8 mouse cellular contexts compared by ENCODE assay signal in the genomic region with DNA sequence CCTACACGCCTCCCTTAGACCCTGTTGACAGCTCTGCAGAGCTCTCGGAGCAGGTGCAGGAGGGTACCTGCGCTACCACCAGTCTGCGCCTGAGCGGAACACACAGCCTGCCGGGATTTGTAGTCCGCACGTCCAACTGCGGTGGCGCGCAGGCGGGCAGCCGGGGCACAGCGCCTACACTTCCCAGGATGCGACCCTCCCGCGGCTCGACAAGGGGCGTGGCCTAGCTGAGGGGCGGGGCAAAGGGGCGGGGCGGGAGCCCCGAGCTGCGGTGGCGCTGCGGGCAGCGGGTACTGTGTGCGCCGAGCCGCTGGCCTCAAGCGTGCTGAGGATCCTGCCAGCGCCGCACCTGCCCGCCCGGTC. TPM values are rescaled to one million over a fixed set of nuclear protein-coding genes. Genes with fewer than 3 reads are reported as not detected.
DNase-seq lines count a peak whose midpoint lies in the region; ATAC-seq and TF ChIP-seq lines count a peak whose summit lies in the region.

A gene (plus strand): TSS at position 242 of the 363 bp plus-strand sequence.

- peak within 1 kb of the TSS; percentile 95 for H3K4me3 ChIP-seq in E14TG2a.4 (replicated peaks; ENCODE audit: low read length)
- peak within 1 kb of the TSS; percentile 62 for H3K4me3 ChIP-seq in forebrain, postnatal 0 days (ENCODE audit: low read depth, low read length)
- H3K4me3 ChIP-seq in neural tube, embryonic 14.5 days (ENCODE audit: low read depth, low read length) = peak within 1 kb of the TSS; percentile 64
- peak within 1 kb of the TSS; percentile 85 for H3K4me3 ChIP-seq in testis, adult 2 months (ENCODE audit: control insufficient read depth, low read depth, low read length)

- no peaks in the 10 kb centered on the region for H3K36me3 ChIP-seq in E14TG2a.4 (ENCODE audit: insufficient read depth, low read length)
- no peaks in the 10 kb centered on the region for H3K36me3 ChIP-seq in forebrain, postnatal 0 days (ENCODE audit: insufficient read depth)
- H3K36me3 ChIP-seq in neural tube, embryonic 14.5 days (ENCODE audit: control insufficient read depth, insufficient read depth, low read length) = no peaks in the 10 kb centered on the region
- H3K36me3 ChIP-seq in testis, adult 2 months (ENCODE audit: control insufficient read depth, insufficient read depth, low read length) = no peaks in the 10 kb centered on the region

- H3K4me2 ChIP-seq in forebrain, postnatal 0 days (ENCODE audit: low read depth) = peak within 1 kb of the TSS; percentile 85
- H3K4me2 ChIP-seq in neural tube, embryonic 14.5 days (ENCODE audit: low read depth, low read length) = peak within 1 kb of the TSS; percentile 91

- no peak for TF ChIP-seq CTCF in E14TG2a.4 (conservative IDR thresholded peaks at IDR 0.05; ENCODE audit: low read length)
- peak; percentile 63 for TF ChIP-seq CTCF in forebrain, postnatal 0 days (IDR thresholded peaks at IDR 0.05; ENCODE audit: low read depth)
- TF ChIP-seq CTCF in testis, adult 2 months (IDR thresholded peaks at IDR 0.05; ENCODE audit: control insufficient read depth, insufficient read depth, insufficient replicate concordance, low read depth, low read length) = no peak

- no peak for TF ChIP-seq POLR2A in testis, adult 2 months (IDR thresholded peaks at IDR 0.05; ENCODE audit: control insufficient read depth, low read depth, low read length)

- intact Hi-C loops in heart, postnatal 36 days (cut with DNase I) = loop anchor here (5.0 kb wide), 1 partner anchor 40 kb away; no protein-coding TSS in a partner anchor

- H3K27ac ChIP-seq in forebrain, postnatal 0 days (ENCODE audit: low read depth, low read length) = peak within 1 kb of the TSS; percentile 73
- peak within 1 kb of the TSS; percentile 58 for H3K27ac ChIP-seq in neural tube, embryonic 14.5 days (ENCODE audit: low read depth, low read length)
- no peak within 1 kb of the TSS for H3K27ac ChIP-seq in testis, adult 2 months (ENCODE audit: control insufficient read depth, insufficient read depth, low read depth, low read length)

- ATAC-seq in forebrain, postnatal 0 days = peak; percentile 98
- ATAC-seq in neural tube, embryonic 14.5 days (ENCODE audit: low read depth) = peak; percentile 98

- H3K4me1 ChIP-seq in E14TG2a.4 (replicated peaks; ENCODE audit: low read depth, low read length) = peaks cover 68% of the 10 kb centered on the region
- no peaks in the 10 kb centered on the region for H3K4me1 ChIP-seq in forebrain, postnatal 0 days (ENCODE audit: insufficient read depth)
- peaks cover 4% of the 10 kb centered on the region for H3K4me1 ChIP-seq in neural tube, embryonic 14.5 days (ENCODE audit: control insufficient read depth, insufficient read depth, low read length)
- peaks cover 14% of the 10 kb centered on the region for H3K4me1 ChIP-seq in testis, adult 2 months (ENCODE audit: control insufficient read depth, insufficient read depth, low read length)

- H3K9me3 ChIP-seq in E14TG2a.4 (ENCODE audit: low read length) = no peaks in the 10 kb centered on the region
- H3K9me3 ChIP-seq in forebrain, postnatal 0 days (ENCODE audit: low read length) = no peaks in the 10 kb centered on the region
- H3K9me3 ChIP-seq in neural tube, embryonic 14.5 days (ENCODE audit: control insufficient read depth, low read length) = no peaks in the 10 kb centered on the region

- H3K27me3 ChIP-seq in E14TG2a.4 (ENCODE audit: insufficient read depth, low read length) = peaks cover 21% of the 10 kb centered on the region
- peaks cover 13% of the 10 kb centered on the region for H3K27me3 ChIP-seq in forebrain, postnatal 0 days (ENCODE audit: insufficient read depth, low read length)
- H3K27me3 ChIP-seq in neural tube, embryonic 14.5 days (ENCODE audit: control insufficient read depth, insufficient read depth, low read length) = peaks cover 19% of the 10 kb centered on the region; the same call in 1 of the 2 replicates
- no peaks in the 10 kb centered on the region for H3K27me3 ChIP-seq in testis, adult 2 months (ENCODE audit: control insufficient read depth, insufficient read depth, low read length)

- peak within 1 kb of the TSS; percentile 58 for H3K9ac ChIP-seq in forebrain, postnatal 0 days
- peak within 1 kb of the TSS; percentile 74 for H3K9ac ChIP-seq in neural tube, embryonic 14.5 days (replicated peaks; ENCODE audit: low read depth, low read length)

- peak; percentile 98 for DNase-seq in cerebellum, adult 11-12 months
- DNase-seq in forebrain, postnatal 0 days = peak; percentile 98
- peak; percentile 85 for DNase-seq in heart, postnatal 36 days
- peak; percentile 97 for DNase-seq in layer of hippocampus, adult 18-20 months (ENCODE audit: low spot score in 2 of 2)
- peak; percentile 94 to 95 for DNase-seq in lung, adult 18-20 months

- under 1% methylated on average over 32 of the region's 35 CpGs for WGBS in forebrain, postnatal 0 days
- WGBS in neural tube, embryonic 14.5 days = under 1% methylated on average over 31 of the region's 35 CpGs

RNA-seq across cellular contexts. Expression of the gene that starts here (rescaled TPM):
- 20.6 and 21.8 TPM in 2 replicates for total RNA-seq in forebrain, postnatal 0 days (2014; rRNA removed)
- 13.2 and 18.2 TPM in 2 replicates for polyA plus RNA-seq in forebrain, postnatal 0 days (2015; fragmentation: Nextera tagmentation; extraction: Ambion mirVana)
- total RNA-seq in heart, postnatal 36 days (2021) = 10 to 100 TPM; 20.7 to 21.0 TPM
- total RNA-seq in layer of hippocampus, adult 18-20 months (2021) = 100 to 1,000 TPM; 131 to 142 TPM
- polyA plus RNA-seq in neural tube, embryonic 14.5 days (2014; fragmentation: Nextera tagmentation; extraction: Ambion mirVana) = 18.3 and 26.1 TPM in 2 replicates
- polyA plus RNA-seq in testis, adult 2 months (2012; rRNA removed) = 1.2 and 1.7 TPM in 2 replicates
